Mouse (Mus musculus): ENCODE data around the gene Il2ra.

DNA sequence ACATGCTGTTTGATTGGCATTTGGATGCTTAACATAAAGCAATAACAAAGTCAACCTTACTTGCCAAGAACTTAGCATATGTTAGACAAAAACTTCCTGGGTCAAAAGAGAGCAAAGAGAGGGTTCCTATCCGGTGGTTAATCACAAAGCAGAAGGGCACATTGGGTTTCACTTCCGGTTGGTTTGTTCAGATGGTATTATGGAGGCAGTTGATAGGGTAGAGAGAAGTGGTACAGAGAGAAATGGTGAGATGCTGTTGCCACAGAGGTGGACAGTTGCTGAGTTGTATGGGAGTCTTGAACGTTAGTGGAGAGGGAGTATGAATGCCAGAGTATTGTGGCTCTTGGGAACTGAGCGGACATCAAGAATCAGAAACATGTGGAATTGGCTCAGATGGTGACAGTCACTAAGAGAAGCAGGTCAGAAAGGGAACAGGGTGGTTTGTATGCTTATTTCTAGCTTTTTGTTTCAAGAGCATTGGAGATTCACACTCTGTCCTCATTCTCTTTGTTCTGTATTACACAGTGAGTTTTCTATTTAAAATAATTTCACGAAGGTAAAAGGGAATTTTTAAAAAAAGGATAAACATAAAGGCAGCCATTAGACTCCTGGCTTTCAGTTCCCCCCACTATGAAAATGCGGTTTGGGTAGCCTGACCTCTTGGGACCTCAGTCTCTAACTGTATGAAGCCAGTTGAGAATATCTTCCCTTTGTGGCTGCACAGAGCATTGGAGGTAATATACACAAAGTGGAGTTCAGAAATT lies 19.7 kb downstream of the Il2ra start:
- TF ChIP-seq CTCF (IDR thresholded peaks at IDR 0.05; ENCODE audit: extremely low read depth, insufficient read depth, low read length), result no peak
- TF ChIP-seq POLR2A (IDR thresholded peaks at IDR 0.05; ENCODE audit: extremely low read depth, insufficient read depth, low read length), result no peak
